ENCODE assay signal across 9 mouse cellular contexts in the genomic region with DNA sequence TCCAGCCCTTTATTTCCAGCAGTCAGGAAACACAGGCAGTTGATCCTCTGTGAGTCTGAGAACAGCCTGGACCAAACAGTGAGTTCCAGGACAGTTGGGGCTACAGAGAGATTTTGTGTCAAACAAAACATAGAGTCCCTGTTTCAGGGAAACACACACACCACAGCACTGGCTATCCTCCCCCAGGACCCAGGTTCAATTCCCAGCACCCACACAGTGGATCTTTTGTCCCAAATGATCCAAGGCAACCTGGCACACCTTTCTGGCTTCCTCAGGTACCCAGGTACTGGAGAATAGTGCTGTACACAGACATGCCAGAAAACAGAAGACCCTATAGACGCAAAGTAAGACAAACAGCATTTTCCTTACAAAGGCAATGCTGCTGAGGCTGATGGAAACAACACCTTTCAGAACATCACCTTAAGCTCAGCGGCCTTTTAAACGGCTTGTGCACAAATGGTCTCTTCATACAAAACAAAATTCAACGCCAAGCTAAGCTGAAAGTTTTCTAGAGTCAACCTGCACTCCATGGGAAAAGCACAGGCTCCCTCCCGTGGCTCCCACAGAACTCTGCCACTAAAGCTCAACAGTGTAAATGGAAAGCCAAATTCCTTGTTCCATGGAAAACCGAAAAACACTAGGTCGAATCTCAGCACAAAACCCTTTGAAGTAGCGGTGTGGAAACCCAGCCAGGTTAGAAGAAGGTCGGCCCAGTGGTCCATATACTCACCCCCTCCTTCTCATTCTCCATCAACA. TPM values are rescaled to one million over a fixed set of nuclear protein-coding genes. Genes with fewer than 3 reads are reported as not detected.
DNase-seq lines count a peak whose midpoint lies in the region; ATAC-seq lines count a peak whose summit lies in the region.
"Had no signal": no experiment of that assay in that cellular context is flagged by ENCODE, and none has a peak within 500 bp of the region (broad histone marks: within the 10 kb centered on the region; RNA-seq: fewer than 3 reads in every experiment).

No protein-coding gene starts in this region.

- 24% methylated on average over 9 of the region's 9 CpGs for WGBS in kidney, embryonic 14.5 days
- 33% methylated on average over 9 of the region's 9 CpGs for WGBS in hindbrain, embryonic 13.5 days
- 29% methylated on average over 9 of the region's 9 CpGs for WGBS in midbrain, embryonic 13.5 days

- peak overlapping the region; percentile 59 for H3K4me2 ChIP-seq in kidney, embryonic 14.5 days (replicated peaks; ENCODE audit: low read depth, low read length)
- H3K4me2 ChIP-seq in hindbrain, embryonic 13.5 days = peak overlapping the region; percentile 99
- H3K4me2 ChIP-seq in midbrain, embryonic 13.5 days (replicated peaks) = peak overlapping the region; percentile 100

- peak overlapping the region; percentile 89 for H3K4me3 ChIP-seq in kidney, embryonic 14.5 days (ENCODE audit: low read length)
- peak overlapping the region; percentile 92 for H3K4me3 ChIP-seq in hindbrain, embryonic 13.5 days
- peak overlapping the region; percentile 97 for H3K4me3 ChIP-seq in midbrain, embryonic 13.5 days (replicated peaks)

- peak overlapping the region; percentile 97 for H3K27ac ChIP-seq in kidney, embryonic 14.5 days (ENCODE audit: low read depth, low read length)
- H3K27ac ChIP-seq in hindbrain, embryonic 13.5 days = peak overlapping the region; percentile 100
- H3K27ac ChIP-seq in midbrain, embryonic 13.5 days = 0 out of 2 replicates have a peak overlapping the region, but pooled peaks have one; percentile 99

- no peak for DNase-seq in kidney, postnatal 14 days
- DNase-seq in adipocyte (ENCODE audit: low spot score) = peak; percentile 46
- no peak for DNase-seq in left cerebral cortex, adult 11 months (ENCODE audit: low spot score)

- no peak for ATAC-seq in kidney, embryonic 14.5 days (ENCODE audit: low FRiP score, low TSS enrichment)
- ATAC-seq in hindbrain, embryonic 13.5 days (ENCODE audit: low FRiP score) = no peak
- ATAC-seq in midbrain, embryonic 13.5 days = no peak
- no peak for ATAC-seq in activated CD4-positive, CD25-positive, alpha-beta regulatory T cell, adult 4 months
- no peak for ATAC-seq in granulocyte monocyte progenitor cell, adult 5-6 weeks (replicated peaks; ENCODE audit: poor library complexity, severe bottlenecking)

- no peaks in the 10 kb centered on the region for H3K27me3 ChIP-seq in kidney, embryonic 14.5 days (ENCODE audit: control insufficient read depth, insufficient read depth, low read length)
- H3K27me3 ChIP-seq in hindbrain, embryonic 13.5 days = no peaks in the 10 kb centered on the region
- H3K27me3 ChIP-seq in midbrain, embryonic 13.5 days = no peaks in the 10 kb centered on the region

- peak overlapping the region; percentile 88 for H3K9ac ChIP-seq in kidney, embryonic 14.5 days (ENCODE audit: low read depth, low read length)
- peak overlapping the region; percentile 94 for H3K9ac ChIP-seq in hindbrain, embryonic 13.5 days
- H3K9ac ChIP-seq in midbrain, embryonic 13.5 days (replicated peaks) = peak overlapping the region; percentile 95

- no peaks in the 10 kb centered on the region for H3K9me3 ChIP-seq in kidney, embryonic 14.5 days (ENCODE audit: control insufficient read depth, low read length)
- H3K9me3 ChIP-seq in hindbrain, embryonic 13.5 days = no peaks in the 10 kb centered on the region
- no peaks in the 10 kb centered on the region for H3K9me3 ChIP-seq in midbrain, embryonic 13.5 days

- peaks cover 12% of the 10 kb centered on the region for H3K4me1 ChIP-seq in kidney, embryonic 14.5 days (ENCODE audit: control insufficient read depth, insufficient read depth, low read length)
- peaks cover 30% of the 10 kb centered on the region for H3K4me1 ChIP-seq in hindbrain, embryonic 13.5 days (replicated peaks)
- peaks cover 23% of the 10 kb centered on the region for H3K4me1 ChIP-seq in midbrain, embryonic 13.5 days (replicated peaks)

- H3K36me3 ChIP-seq in kidney, embryonic 14.5 days (ENCODE audit: control insufficient read depth, insufficient read depth, low read length) = peaks cover 47% of the 10 kb centered on the region
- peaks cover 46% of the 10 kb centered on the region for H3K36me3 ChIP-seq in hindbrain, embryonic 13.5 days
- H3K36me3 ChIP-seq in midbrain, embryonic 13.5 days = peaks cover 47% of the 10 kb centered on the region

RNA-seq across cellular contexts. Expression of a gene that starts 1.4 kb away (rescaled TPM):
- polyA plus RNA-seq in kidney, embryonic 14.5 days (2014; fragmentation: Nextera tagmentation; extraction: Ambion mirVana) = 105 and 106 TPM in 2 replicates
- polyA plus RNA-seq in hindbrain, embryonic 13.5 days (2015; fragmentation: Nextera tagmentation; extraction: Ambion mirVana) = 74.9 and 81.9 TPM in 2 replicates
- polyA plus RNA-seq in midbrain, embryonic 13.5 days (2015; fragmentation: Nextera tagmentation; extraction: Ambion mirVana) = 78.5 and 84.5 TPM in 2 replicates
- polyA plus RNA-seq in activated CD4-positive, CD25-positive, alpha-beta regulatory T cell, adult 4 months (2017; shearing (Covaris generic)) = 10 to 100 TPM; 26.2 to 26.4 TPM
- total RNA-seq in granulocyte monocyte progenitor cell, adult 5-6 weeks (2014; fragmentation: Nextera tagmentation) = 89.5 and 102 TPM in 2 replicates
- 44.8 and 54.3 TPM in 2 replicates for total RNA-seq in granulocyte monocyte progenitor cell, adult 5-6 weeks (2017)

RNA-seq across cellular contexts. Expression of a gene that starts 7.5 kb away (rescaled TPM):
- polyA plus RNA-seq in kidney, embryonic 14.5 days (2014; fragmentation: Nextera tagmentation; extraction: Ambion mirVana) = 27.1 and 33.2 TPM in 2 replicates
- polyA plus RNA-seq in hindbrain, embryonic 13.5 days (2015; fragmentation: Nextera tagmentation; extraction: Ambion mirVana) = 14.5 and 16.4 TPM in 2 replicates
- 16.5 and 16.6 TPM in 2 replicates for polyA plus RNA-seq in midbrain, embryonic 13.5 days (2015; fragmentation: Nextera tagmentation; extraction: Ambion mirVana)
- polyA plus RNA-seq in activated CD4-positive, CD25-positive, alpha-beta regulatory T cell, adult 4 months (2017; shearing (Covaris generic)) = 1 to 10 TPM; 3.8 to 6.2 TPM
- total RNA-seq in granulocyte monocyte progenitor cell, adult 5-6 weeks (2014; fragmentation: Nextera tagmentation) = 24.2 and 34.0 TPM in 2 replicates
- total RNA-seq in granulocyte monocyte progenitor cell, adult 5-6 weeks (2017) = 19.0 and 20.7 TPM in 2 replicates

RNA-seq across cellular contexts. Expression of a gene that starts 9.4 kb away (rescaled TPM):
- 19.8 and 25.4 TPM in 2 replicates for polyA plus RNA-seq in kidney, embryonic 14.5 days (2014; fragmentation: Nextera tagmentation; extraction: Ambion mirVana)
- polyA plus RNA-seq in hindbrain, embryonic 13.5 days (2015; fragmentation: Nextera tagmentation; extraction: Ambion mirVana) = 41.8 and 50.5 TPM in 2 replicates
- 37.8 and 40.7 TPM in 2 replicates for polyA plus RNA-seq in midbrain, embryonic 13.5 days (2015; fragmentation: Nextera tagmentation; extraction: Ambion mirVana)
- 10 to 100 TPM; 62.2 to 84.6 TPM for polyA plus RNA-seq in activated CD4-positive, CD25-positive, alpha-beta regulatory T cell, adult 4 months (2017; shearing (Covaris generic))
- 14.3 and 17.6 TPM in 2 replicates for total RNA-seq in granulocyte monocyte progenitor cell, adult 5-6 weeks (2014; fragmentation: Nextera tagmentation)
- total RNA-seq in granulocyte monocyte progenitor cell, adult 5-6 weeks (2017) = 11.2 and 12.7 TPM in 2 replicates

RNA-seq across cellular contexts. Expression of a gene that starts 29.3 kb away (rescaled TPM):
- polyA plus RNA-seq in kidney, embryonic 14.5 days (2014; fragmentation: Nextera tagmentation; extraction: Ambion mirVana) = not detected in 2 replicates
- 3.3 and 3.7 TPM in 2 replicates for polyA plus RNA-seq in hindbrain, embryonic 13.5 days (2015; fragmentation: Nextera tagmentation; extraction: Ambion mirVana)
- 3.9 TPM in 2 replicates for polyA plus RNA-seq in midbrain, embryonic 13.5 days (2015; fragmentation: Nextera tagmentation; extraction: Ambion mirVana)
- polyA plus RNA-seq in activated CD4-positive, CD25-positive, alpha-beta regulatory T cell, adult 4 months (2017; shearing (Covaris generic)) = under 1 TPM in 1 of 2 experiments, not detected in 1; 0.99 TPM
- total RNA-seq in granulocyte monocyte progenitor cell, adult 5-6 weeks (2014; fragmentation: Nextera tagmentation) = not detected in 2 replicates
- total RNA-seq in granulocyte monocyte progenitor cell, adult 5-6 weeks (2017) = not detected in 2 replicates
- total RNA-seq: gastrocnemius, postnatal 36 days had no signal

RNA-seq across cellular contexts. Expression of a gene that starts 45.6 kb away (rescaled TPM):
- polyA plus RNA-seq in kidney, embryonic 14.5 days (2014; fragmentation: Nextera tagmentation; extraction: Ambion mirVana) = 75.6 and 76.8 TPM in 2 replicates
- polyA plus RNA-seq in hindbrain, embryonic 13.5 days (2015; fragmentation: Nextera tagmentation; extraction: Ambion mirVana) = 54.2 and 54.4 TPM in 2 replicates
- polyA plus RNA-seq in midbrain, embryonic 13.5 days (2015; fragmentation: Nextera tagmentation; extraction: Ambion mirVana) = 48.0 and 52.6 TPM in 2 replicates
- polyA plus RNA-seq in activated CD4-positive, CD25-positive, alpha-beta regulatory T cell, adult 4 months (2017; shearing (Covaris generic)) = 10 to 100 TPM; 58.9 to 62.2 TPM
- 15.4 and 33.4 TPM in 2 replicates for total RNA-seq in granulocyte monocyte progenitor cell, adult 5-6 weeks (2014; fragmentation: Nextera tagmentation)
- total RNA-seq in granulocyte monocyte progenitor cell, adult 5-6 weeks (2017) = 19.0 and 28.7 TPM in 2 replicates
